Mouse (Mus musculus): ENCODE data around the gene Chd1l. TPM values are rescaled to one million over a fixed set of nuclear protein-coding genes. Genes with fewer than 3 reads are reported as not detected.

Chd1l gene
- polyA plus RNA-seq, 1 experiment from 2014 or later: 4.4 TPM

GRCm38 (mm10) chr3:97609201-97609844 is 680 bp downstream of the Chd1l start:
- peak; percentile 14 for ATAC-seq
- Histone ChIP-seq H3K36me3 (ENCODE audit: control insufficient read depth, insufficient read depth, low read length) (no peaks in the 10 kb centered on the region), H3K9ac (ENCODE audit: low read depth, low read length) (peak overlapping the region; percentile 90), H3K27me3 (ENCODE audit: control insufficient read depth, insufficient read depth, low read depth, low read length) (no peaks in the 10 kb centered on the region), H3K9me3 (replicated peaks; ENCODE audit: control insufficient read depth, low read length, poor library complexity, severe bottlenecking) (no peaks in the 10 kb centered on the region), H3K4me1 (ENCODE audit: control insufficient read depth, insufficient read depth, low read length) (peaks cover 4% of the 10 kb centered on the region; the same call in 1 of the 2 replicates), H3K4me3 (ENCODE audit: low read depth, low read length) (peak overlapping the region; percentile 84), H3K27ac (ENCODE audit: low read length) (peak overlapping the region; percentile 90; the same call in 1 of the 2 replicates), H3K4me2 (ENCODE audit: low read length) (peak overlapping the region; percentile 66)
- WGBS: 3% methylated on average over 20 of the region's 20 CpGs

- 93% methylated on average over 3 of the region's 3 CpGs for WGBS
- H3K4me1 ChIP-seq (ENCODE audit: control insufficient read depth, insufficient read depth, low read length): no peaks in the 10 kb centered on the region
- H3K4me3 ChIP-seq (ENCODE audit: low read depth, low read length): no peak overlapping the region
- H3K9ac ChIP-seq (ENCODE audit: low read depth, low read length): no peak overlapping the region
- no peak for ATAC-seq
- H3K36me3 ChIP-seq (ENCODE audit: control insufficient read depth, insufficient read depth, low read length): no peaks in the 10 kb centered on the region
- H3K27me3 ChIP-seq (ENCODE audit: control insufficient read depth, insufficient read depth, low read depth, low read length): no peaks in the 10 kb centered on the region
- no peaks in the 10 kb centered on the region for H3K9me3 ChIP-seq (replicated peaks; ENCODE audit: control insufficient read depth, low read length, poor library complexity, severe bottlenecking)
- no peak overlapping the region for H3K4me2 ChIP-seq (ENCODE audit: low read length)
- H3K27ac ChIP-seq (ENCODE audit: low read length): no peak overlapping the region
Measured at GRCm38 (mm10) chr3:97600050-97600832, 9.8 kb downstream of the Chd1l start.

- no peak overlapping the region for H3K9ac ChIP-seq (ENCODE audit: low read depth, low read length)
- WGBS: 87% methylated on average over 8 of the region's 8 CpGs
- H3K4me3 ChIP-seq (ENCODE audit: low read depth, low read length): no peak overlapping the region
- no peaks in the 10 kb centered on the region for H3K36me3 ChIP-seq (ENCODE audit: control insufficient read depth, insufficient read depth, low read length)
- H3K27ac ChIP-seq (ENCODE audit: low read length): no peak overlapping the region
- no peak for ATAC-seq
- H3K9me3 ChIP-seq (replicated peaks; ENCODE audit: control insufficient read depth, low read length, poor library complexity, severe bottlenecking): no peaks in the 10 kb centered on the region
- H3K27me3 ChIP-seq (ENCODE audit: control insufficient read depth, insufficient read depth, low read depth, low read length): no peaks in the 10 kb centered on the region
- no peaks in the 10 kb centered on the region for H3K4me1 ChIP-seq (ENCODE audit: control insufficient read depth, insufficient read depth, low read length)
- H3K4me2 ChIP-seq (ENCODE audit: low read length): no peak overlapping the region
Measured at GRCm38 (mm10) chr3:97596796-97597195, 13.2 kb downstream of the Chd1l start.

- no peaks in the 10 kb centered on the region for H3K9me3 ChIP-seq (replicated peaks; ENCODE audit: control insufficient read depth, low read length, poor library complexity, severe bottlenecking)
- no peak overlapping the region for H3K4me3 ChIP-seq (ENCODE audit: low read depth, low read length)
- no peaks in the 10 kb centered on the region for H3K4me1 ChIP-seq (ENCODE audit: control insufficient read depth, insufficient read depth, low read length)
- H3K36me3 ChIP-seq (ENCODE audit: control insufficient read depth, insufficient read depth, low read length): no peaks in the 10 kb centered on the region
- H3K4me2 ChIP-seq (ENCODE audit: low read length): no peak overlapping the region
- no peak overlapping the region for H3K27ac ChIP-seq (ENCODE audit: low read length)
- ATAC-seq: no peak
- H3K9ac ChIP-seq (ENCODE audit: low read depth, low read length): no peak overlapping the region
- 92% methylated on average over 6 of the region's 6 CpGs for WGBS
- H3K27me3 ChIP-seq (ENCODE audit: control insufficient read depth, insufficient read depth, low read depth, low read length): no peaks in the 10 kb centered on the region
Measured at GRCm38 (mm10) chr3:97595066-97595465, 14.9 kb downstream of the Chd1l start.

DNA sequence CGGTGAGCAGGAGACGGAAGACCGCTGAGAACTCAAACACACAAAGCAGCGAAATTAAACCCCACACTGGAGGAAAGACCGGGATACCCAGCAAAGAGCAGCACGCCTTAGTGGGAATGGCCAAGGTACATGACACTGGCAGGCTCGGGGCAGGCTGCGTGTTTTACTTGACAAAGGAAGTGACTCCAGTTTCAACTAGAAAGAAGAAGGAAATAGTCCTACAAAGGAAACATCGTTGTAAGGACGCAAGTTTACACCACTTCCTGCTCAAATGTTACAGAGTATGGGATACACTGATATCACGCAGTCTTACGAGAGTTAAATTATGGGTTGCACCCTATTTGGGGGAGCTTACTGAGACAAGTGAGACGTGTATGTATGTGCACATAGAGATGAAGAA is 15.9 kb downstream of the Chd1l start:
- Histone ChIP-seq H3K4me3 (ENCODE audit: low read depth, low read length) (no peak overlapping the region), H3K27ac (ENCODE audit: low read length) (no peak overlapping the region), H3K9ac (ENCODE audit: low read depth, low read length) (no peak overlapping the region), H3K27me3 (ENCODE audit: control insufficient read depth, insufficient read depth, low read depth, low read length) (no peaks in the 10 kb centered on the region), H3K9me3 (replicated peaks; ENCODE audit: control insufficient read depth, low read length, poor library complexity, severe bottlenecking) (no peaks in the 10 kb centered on the region), H3K4me1 (ENCODE audit: control insufficient read depth, insufficient read depth, low read length) (no peaks in the 10 kb centered on the region), H3K36me3 (ENCODE audit: control insufficient read depth, insufficient read depth, low read length) (no peaks in the 10 kb centered on the region), H3K4me2 (ENCODE audit: low read length) (no peak overlapping the region)
- WGBS: 92% methylated on average over 13 of the region's 13 CpGs
- ATAC-seq: no peak

DNA sequence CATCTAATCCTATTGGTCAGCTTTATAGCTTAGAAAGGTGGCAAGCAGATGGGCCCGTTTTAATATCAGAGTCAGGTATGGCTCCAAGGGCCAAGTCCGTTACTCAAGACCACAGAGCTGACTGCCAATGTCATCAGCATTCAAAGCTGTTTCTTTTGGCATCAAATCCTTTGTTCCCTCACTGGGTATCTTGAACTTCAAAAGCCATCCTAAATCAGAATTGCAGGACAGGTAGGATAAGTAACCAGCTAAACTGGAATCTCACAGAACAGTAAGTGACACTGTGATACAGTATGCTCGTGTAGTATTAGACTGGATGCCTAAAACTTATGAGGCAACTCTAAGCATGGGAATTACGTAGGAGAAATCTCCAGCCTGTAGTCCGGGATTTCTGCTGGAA is 16.9 kb downstream of the Chd1l start:
- no peak overlapping the region for H3K4me2 ChIP-seq (ENCODE audit: low read length)
- no peak overlapping the region for H3K27ac ChIP-seq (ENCODE audit: low read length)
- no peaks in the 10 kb centered on the region for H3K4me1 ChIP-seq (ENCODE audit: control insufficient read depth, insufficient read depth, low read length)
- no peaks in the 10 kb centered on the region for H3K9me3 ChIP-seq (replicated peaks; ENCODE audit: control insufficient read depth, low read length, poor library complexity, severe bottlenecking)
- no peaks in the 10 kb centered on the region for H3K27me3 ChIP-seq (ENCODE audit: control insufficient read depth, insufficient read depth, low read depth, low read length)
- no peak overlapping the region for H3K4me3 ChIP-seq (ENCODE audit: low read depth, low read length)
- no peak for ATAC-seq
- no peaks in the 10 kb centered on the region for H3K36me3 ChIP-seq (ENCODE audit: control insufficient read depth, insufficient read depth, low read length)
- no peak overlapping the region for H3K9ac ChIP-seq (ENCODE audit: low read depth, low read length)
- 96% methylated on average over 5 of the region's 5 CpGs for WGBS

- no peak for ATAC-seq
- Histone ChIP-seq H3K4me1 (ENCODE audit: control insufficient read depth, insufficient read depth, low read length) (no peaks in the 10 kb centered on the region), H3K4me2 (ENCODE audit: low read length) (no peak overlapping the region), H3K27ac (ENCODE audit: low read length) (no peak overlapping the region), H3K4me3 (ENCODE audit: low read depth, low read length) (no peak overlapping the region), H3K9ac (ENCODE audit: low read depth, low read length) (no peak overlapping the region), H3K9me3 (replicated peaks; ENCODE audit: control insufficient read depth, low read length, poor library complexity, severe bottlenecking) (no peaks in the 10 kb centered on the region), H3K36me3 (ENCODE audit: control insufficient read depth, insufficient read depth, low read length) (no peaks in the 10 kb centered on the region), H3K27me3 (ENCODE audit: control insufficient read depth, insufficient read depth, low read depth, low read length) (no peaks in the 10 kb centered on the region)
- WGBS: 53% methylated on average over 8 of the region's 8 CpGs
Measured at GRCm38 (mm10) chr3:97590699-97591098, 19.3 kb downstream of the Chd1l start.

DNA sequence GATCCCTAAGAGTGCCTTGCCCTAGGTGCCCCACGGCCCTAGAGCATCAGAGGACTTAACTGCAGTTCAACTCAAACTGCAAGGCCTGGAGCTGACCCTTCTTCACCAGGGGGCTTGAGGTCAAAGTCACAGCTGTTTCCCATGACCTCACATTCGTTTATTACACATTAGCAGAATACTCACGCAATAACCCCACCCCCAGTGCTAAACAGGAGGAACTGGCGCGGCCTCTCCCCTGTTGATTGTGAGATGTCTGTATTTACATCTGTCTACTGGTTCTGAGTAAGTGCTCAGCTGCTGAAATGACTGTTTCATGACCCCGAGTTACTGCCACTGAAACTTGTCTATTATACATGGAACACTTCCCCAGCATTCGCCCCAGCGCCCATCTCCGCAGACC is 22.3 kb downstream of the Chd1l start:
- Histone ChIP-seq H3K27me3 (ENCODE audit: control insufficient read depth, insufficient read depth, low read depth, low read length) (no peaks in the 10 kb centered on the region), H3K36me3 (ENCODE audit: control insufficient read depth, insufficient read depth, low read length) (no peaks in the 10 kb centered on the region), H3K9me3 (replicated peaks; ENCODE audit: control insufficient read depth, low read length, poor library complexity, severe bottlenecking) (no peaks in the 10 kb centered on the region), H3K4me3 (ENCODE audit: low read depth, low read length) (no peak overlapping the region), H3K4me1 (ENCODE audit: control insufficient read depth, insufficient read depth, low read length) (no peaks in the 10 kb centered on the region), H3K27ac (ENCODE audit: low read length) (no peak overlapping the region), H3K9ac (ENCODE audit: low read depth, low read length) (no peak overlapping the region), H3K4me2 (ENCODE audit: low read length) (no peak overlapping the region)
- ATAC-seq: no peak
- 86% methylated on average over 9 of the region's 9 CpGs for WGBS
